Mouse (Mus musculus): ENCODE measurements around the gene Ube2a. TPM values are rescaled to one million over a fixed set of nuclear protein-coding genes. Genes with fewer than 3 reads are reported as not detected.
"Not testable (repeated sequence)": the region's sequence is repeated elsewhere in the genome, so short reads cannot be mapped to it uniquely, and the experiment has no call there.

Gene Ube2a
- polyA plus RNA-seq, 1 experiment from 2014 or later: 114 TPM

GRCm38 (mm10) chrX:36847152-36847551, 26.5 kb upstream of the Ube2a start:
- no peaks in the 10 kb centered on the region for H3K36me3 ChIP-seq
- no peaks in the 10 kb centered on the region for H3K9me3 ChIP-seq
- no peaks in the 10 kb centered on the region for H3K27me3 ChIP-seq (replicated peaks)
- no peak overlapping the region for H3K4me3 ChIP-seq (replicated peaks)
- H3K9ac ChIP-seq: no peak overlapping the region
- no peaks in the 10 kb centered on the region for H3K4me1 ChIP-seq
- no peak overlapping the region for H3K4me2 ChIP-seq
- no peak overlapping the region for H3K27ac ChIP-seq
- ATAC-seq (ENCODE audit: insufficient read depth, low FRiP score, low read depth): no peak
- WGBS: 93% methylated on average over 1 of the region's 1 CpGs

DNA sequence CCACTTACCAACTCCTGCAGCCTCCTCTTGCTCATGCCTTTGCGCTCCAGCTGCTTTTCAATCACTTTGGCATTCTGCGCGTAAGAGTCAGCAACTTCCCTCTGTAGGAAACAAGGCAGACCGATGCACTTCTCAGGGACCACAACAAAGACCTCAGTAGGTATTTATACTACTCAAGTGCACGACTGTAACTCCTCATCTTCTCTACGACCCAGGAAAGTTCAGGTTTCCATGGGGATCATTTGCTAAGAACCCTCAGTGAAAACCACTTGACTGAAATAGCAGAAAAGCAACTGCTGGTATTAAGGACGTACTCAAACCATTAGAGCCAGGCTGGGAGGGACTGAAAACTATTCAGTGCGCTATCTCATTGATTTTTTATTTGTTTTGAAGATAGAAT, 21.1 kb upstream of the Ube2a start:
- no peak overlapping the region for H3K27ac ChIP-seq
- whole genome bisulfite sequencing: 80% methylated on average over 8 of the region's 8 CpGs
- H3K4me2 ChIP-seq: no peak overlapping the region
- H3K9me3 ChIP-seq: no peaks in the 10 kb centered on the region
- no peaks in the 10 kb centered on the region for H3K4me1 ChIP-seq
- H3K27me3 ChIP-seq (replicated peaks): no peaks in the 10 kb centered on the region
- H3K36me3 ChIP-seq: no peaks in the 10 kb centered on the region
- no peak for ATAC-seq (ENCODE audit: insufficient read depth, low FRiP score, low read depth)
- H3K4me3 ChIP-seq (replicated peaks): no peak overlapping the region
- no peak overlapping the region for H3K9ac ChIP-seq

- peak; percentile 72; the same call in 1 of the 2 replicates for ATAC-seq (ENCODE audit: insufficient read depth, low FRiP score, low read depth)
Observed at GRCm38 (mm10) chrX:36863766-36864608, 9.7 kb upstream of the Ube2a start.

GRCm38 (mm10) chrX:36864609-36865328, 8.9 kb upstream of the Ube2a start:
- WGBS: 53% methylated on average over 8 of the region's 8 CpGs
- no peak for ATAC-seq (ENCODE audit: insufficient read depth, low FRiP score, low read depth)
- peak overlapping the region; percentile 29; the same call in 1 of the 2 replicates for H3K4me2 ChIP-seq

More at GRCm38 (mm10) chrX:36863766-36864608, 9.7 kb upstream of the Ube2a start:
- no peaks in the 10 kb centered on the region for H3K36me3 ChIP-seq
- H3K9me3 ChIP-seq: no peaks in the 10 kb centered on the region
- H3K4me3 ChIP-seq (replicated peaks): peak overlapping the region; percentile 46
- H3K4me2 ChIP-seq: peak overlapping the region; percentile 49
- 0 out of 2 replicates have a peak overlapping the region, but pooled peaks have one; percentile 59 for H3K27ac ChIP-seq
- peak overlapping the region; percentile 22; the same call in 1 of the 2 replicates for H3K9ac ChIP-seq
- peaks cover 4% of the 10 kb centered on the region; the same call in 1 of the 2 replicates for H3K4me1 ChIP-seq
- H3K27me3 ChIP-seq (replicated peaks): no peaks in the 10 kb centered on the region
- WGBS: 14% methylated on average over 43 of the region's 44 CpGs

GRCm38 (mm10) chrX:36870372-36870771, 3.3 kb upstream of the Ube2a start:
- Histone ChIP-seq H3K4me2 (no peak overlapping the region), H3K27ac (no peak overlapping the region), H3K4me3 (replicated peaks) (no peak overlapping the region), H3K27me3 (replicated peaks) (no peaks in the 10 kb centered on the region), H3K9ac (no peak overlapping the region), H3K4me1 (no peaks in the 10 kb centered on the region), H3K36me3 (no peaks in the 10 kb centered on the region), H3K9me3 (no peaks in the 10 kb centered on the region)
- 62% methylated on average over 3 of the region's 3 CpGs for WGBS
- no peak for ATAC-seq (ENCODE audit: insufficient read depth, low FRiP score, low read depth)

More at GRCm38 (mm10) chrX:36864609-36865328, 8.9 kb upstream of the Ube2a start:
- Histone ChIP-seq H3K36me3 (no peaks in the 10 kb centered on the region), H3K9me3 (no peaks in the 10 kb centered on the region), H3K27me3 (replicated peaks) (no peaks in the 10 kb centered on the region), H3K4me3 (replicated peaks) (peak overlapping the region; percentile 46; the same call in 1 of the 2 replicates), H3K27ac (no peak overlapping the region), H3K4me1 (peaks cover 4% of the 10 kb centered on the region; the same call in 1 of the 2 replicates), H3K9ac (no peak overlapping the region)

DNA sequence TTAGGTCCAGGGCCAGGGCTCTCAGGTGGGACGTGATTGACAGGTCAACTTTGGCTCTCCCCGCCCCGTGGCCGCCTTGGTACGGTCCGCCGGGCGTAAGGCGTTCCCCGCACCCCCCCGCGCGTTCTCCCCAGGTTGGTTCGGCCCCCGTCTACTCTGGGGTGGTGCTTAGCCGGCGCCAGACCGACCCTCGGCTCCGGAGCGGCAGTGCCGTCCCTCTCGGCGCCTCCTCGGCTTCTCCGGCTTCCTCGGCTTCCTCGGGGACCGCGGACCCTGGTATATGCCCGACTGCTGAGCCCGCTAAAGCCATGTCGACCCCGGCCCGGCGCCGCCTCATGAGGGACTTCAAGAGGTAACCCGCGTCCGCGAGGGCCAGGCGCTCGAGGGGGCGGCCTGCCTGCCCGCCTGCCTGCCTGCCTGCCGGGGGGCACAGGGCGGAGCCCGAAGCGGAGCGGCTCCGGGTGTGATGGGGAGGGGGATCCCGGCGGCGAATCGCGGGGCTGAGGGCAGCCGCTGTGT, 537 bp downstream of the Ube2a start:
- WGBS: 17% methylated on average over 54 of the region's 57 CpGs
- Histone ChIP-seq H3K36me3 (no peaks in the 10 kb centered on the region), H3K4me3 (replicated peaks) (peak overlapping the region; percentile 68), H3K4me1 (no peaks in the 10 kb centered on the region), H3K27ac (peak overlapping the region; percentile 65), H3K9ac (peak overlapping the region; percentile 63), H3K27me3 (replicated peaks) (no peaks in the 10 kb centered on the region), H3K9me3 (no peaks in the 10 kb centered on the region), H3K4me2 (peak overlapping the region; percentile 54)
- ATAC-seq (ENCODE audit: insufficient read depth, low FRiP score, low read depth): peak; percentile 95

DNA sequence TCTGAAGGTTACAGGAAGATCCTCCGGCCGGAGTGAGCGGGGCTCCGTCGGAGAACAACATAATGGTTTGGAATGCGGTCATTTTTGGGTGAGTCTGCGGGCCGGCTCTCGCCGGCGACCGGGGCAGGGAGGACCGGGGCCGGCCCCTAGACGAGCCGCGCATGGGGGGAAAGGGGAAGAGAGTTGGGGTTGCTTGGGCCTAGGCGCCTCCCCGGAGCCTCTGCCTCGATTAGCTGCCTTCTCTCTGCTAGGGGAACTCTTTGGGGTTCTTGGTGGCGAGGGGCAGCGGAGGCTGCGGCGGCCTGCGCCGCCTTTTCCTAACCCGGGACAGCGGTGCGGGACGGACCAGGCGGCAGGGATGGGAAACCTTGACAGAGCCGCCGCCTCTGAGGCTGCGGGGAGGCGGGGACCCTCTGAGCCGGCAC, 1.0 kb downstream of the Ube2a start:
- ATAC-seq (ENCODE audit: insufficient read depth, low FRiP score, low read depth): 0 out of 2 replicates have a peak, but pooled peaks have one; percentile 47
- peak overlapping the region; percentile 68 for H3K4me3 ChIP-seq (replicated peaks)
- H3K4me1 ChIP-seq: no peaks in the 10 kb centered on the region
- H3K9me3 ChIP-seq: no peaks in the 10 kb centered on the region
- peak overlapping the region; percentile 63 for H3K9ac ChIP-seq
- peak overlapping the region; percentile 54 for H3K4me2 ChIP-seq
- 16% methylated on average over 36 of the region's 36 CpGs for WGBS
- no peaks in the 10 kb centered on the region for H3K36me3 ChIP-seq
- peak overlapping the region; percentile 65 for H3K27ac ChIP-seq
- no peaks in the 10 kb centered on the region for H3K27me3 ChIP-seq (replicated peaks)

GRCm38 (mm10) chrX:36884719-36885118, 11.0 kb downstream of the Ube2a start:
- Histone ChIP-seq H3K4me2 (no peak overlapping the region), H3K4me3 (replicated peaks) (no peak overlapping the region), H3K9ac (no peak overlapping the region), H3K36me3 (no peaks in the 10 kb centered on the region), H3K9me3 (no peaks in the 10 kb centered on the region), H3K27me3 (replicated peaks) (no peaks in the 10 kb centered on the region), H3K27ac (no peak overlapping the region), H3K4me1 (no peaks in the 10 kb centered on the region)
- 92% methylated on average over 1 of the region's 1 CpGs for WGBS
- no peak for ATAC-seq (ENCODE audit: insufficient read depth, low FRiP score, low read depth)

GRCm38 (mm10) chrX:36898931-36899330, 25.2 kb downstream of the Ube2a start:
- not testable (repeated sequence) for ATAC-seq (ENCODE audit: insufficient read depth, low FRiP score, low read depth)

GRCm38 (mm10) chrX:36901655-36902054, 28.0 kb downstream of the Ube2a start:
- H3K36me3 ChIP-seq: no peaks in the 10 kb centered on the region
- H3K4me1 ChIP-seq: no peaks in the 10 kb centered on the region
- peak overlapping the region; percentile 62 for H3K4me2 ChIP-seq
- H3K9ac ChIP-seq: no peak overlapping the region
- no peak for ATAC-seq (ENCODE audit: insufficient read depth, low FRiP score, low read depth)
- H3K27me3 ChIP-seq (replicated peaks): no peaks in the 10 kb centered on the region
- H3K9me3 ChIP-seq: no peaks in the 10 kb centered on the region
- no peak overlapping the region for H3K27ac ChIP-seq
- peak overlapping the region; percentile 55; the same call in 1 of the 2 replicates for H3K4me3 ChIP-seq (replicated peaks)
- WGBS: 17% methylated on average over 3 of the region's 3 CpGs

More at GRCm38 (mm10) chrX:36898931-36899330, 25.2 kb downstream of the Ube2a start:
- H3K9ac ChIP-seq; H3K27ac ChIP-seq; H3K4me1 ChIP-seq; H3K4me3 ChIP-seq (replicated peaks); H3K36me3 ChIP-seq; H3K9me3 ChIP-seq; H3K4me2 ChIP-seq; H3K27me3 ChIP-seq (replicated peaks): not testable (repeated sequence)
- 30% methylated on average over 1 of the region's 1 CpGs for WGBS

DNA sequence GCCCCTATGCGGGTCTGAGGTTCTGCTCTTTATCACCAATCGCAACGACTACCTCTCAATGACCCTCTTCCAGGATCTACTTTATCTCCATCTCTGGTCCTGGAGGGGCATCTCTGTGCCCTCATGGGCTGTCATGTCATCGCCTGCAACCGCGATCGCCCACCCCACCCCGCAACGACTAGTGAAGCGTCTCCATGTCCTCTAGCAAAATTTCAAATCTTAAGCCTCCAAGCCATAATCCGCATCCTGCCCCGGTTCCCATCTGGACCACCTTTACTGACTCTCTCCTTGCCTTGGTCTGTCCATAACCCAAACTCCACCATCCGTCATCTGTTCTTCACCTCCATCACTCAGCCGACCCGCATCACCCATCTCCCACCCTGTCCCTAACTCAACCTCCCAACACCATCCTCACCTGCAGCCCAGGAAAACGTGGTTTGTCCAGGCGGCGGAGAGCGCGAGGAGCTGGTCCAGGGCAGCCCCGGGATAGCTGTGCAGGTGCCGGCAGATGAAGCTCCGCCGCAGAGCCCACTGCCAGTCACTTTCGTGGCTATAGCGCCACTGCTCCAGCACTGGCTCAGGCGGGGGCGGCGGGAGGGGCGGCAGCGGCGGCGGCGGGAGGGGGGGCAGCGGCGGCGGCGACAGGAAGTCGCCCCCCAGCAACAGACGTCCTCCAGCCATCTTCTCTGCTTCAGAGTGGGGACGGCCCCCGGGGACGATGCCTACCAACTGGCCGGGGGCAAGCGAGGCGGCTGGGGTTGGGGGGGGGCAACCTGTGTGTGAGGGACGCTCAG, 28.8 kb downstream of the Ube2a start, which contains the start of gene Nkrf:
Gene Nkrf, minus strand, starts transcription at position 579 of the 794 bp plus-strand sequence.
- Histone ChIP-seq H3K4me1 (no peaks in the 10 kb centered on the region), H3K36me3 (no peaks in the 10 kb centered on the region), H3K4me3 (replicated peaks) (peak within 1 kb of the TSS; percentile 55), H3K9ac (peak within 1 kb of the TSS; percentile 37; the same call in 1 of the 2 replicates), H3K4me2 (peak within 1 kb of the TSS; percentile 62), H3K27me3 (replicated peaks) (no peaks in the 10 kb centered on the region), H3K27ac (peak within 1 kb of the TSS; percentile 54; the same call in 1 of the 2 replicates), H3K9me3 (no peaks in the 10 kb centered on the region)
- ATAC-seq (ENCODE audit: insufficient read depth, low FRiP score, low read depth): peak; percentile 48; the same call in 1 of the 2 replicates
- 29% methylated on average over 43 of the region's 47 CpGs for WGBS
